Mouse (Mus musculus) midbrain, embryonic 16.5 days (tissue): ENCODE results near the gene Crybb2. TPM values are rescaled to one million over a fixed set of nuclear protein-coding genes. Genes with fewer than 3 reads are reported as not detected.
A peak's percentile ranks its signal among the peaks of the same experiment; 100 is the strongest.

ENCODE experiments used
- ATAC-seq: fragments of 200-750 bp; cut with Nextera tagmentation; 2 replicates; pipeline ENCODE4 v1.8.0; 2017; ENCODE audit warnings: moderate TSS enrichment
- H3K27ac ChIP-seq: fragments of 300-500 bp; sonication (generic); 2 replicates; pipeline ENCODE4 v1.5.1; 2014; ENCODE audit warnings: mild to moderate bottlenecking, low read length, mixed read lengths
- H3K27me3 ChIP-seq: fragments of 300-500 bp; sonication (generic); 2 replicates; pipeline ENCODE4 v1.6.1; 2014; ENCODE audit warnings: low read depth, low read length, mixed read lengths; ENCODE audit not compliant: control insufficient read depth, insufficient read depth
- H3K36me3 ChIP-seq: fragments of 300-500 bp; sonication (generic); 2 replicates; pipeline ENCODE4 v1.6.1; 2014; ENCODE audit warnings: mild to moderate bottlenecking, low read length, moderate library complexity, mixed read lengths; ENCODE audit not compliant: control insufficient read depth, insufficient read depth
- H3K4me1 ChIP-seq: fragments of 300-500 bp; sonication (generic); 2 replicates; pipeline ENCODE4 v1.6.1; 2014; ENCODE audit warnings: mild to moderate bottlenecking, low read length, mixed read lengths; ENCODE audit not compliant: control insufficient read depth, insufficient read depth
- H3K4me2 ChIP-seq: fragments of 300-500 bp; sonication (generic); 2 replicates; pipeline ENCODE4 v1.6.1; 2014; ENCODE audit warnings: mild to moderate bottlenecking, low read length, mixed read lengths
- H3K4me3 ChIP-seq: fragments of 300-500 bp; sonication (generic); 2 replicates; pipeline ENCODE4 v1.5.1; 2014; ENCODE audit warnings: low read depth, mild to moderate bottlenecking, low read length, moderate library complexity, mixed read lengths
- H3K9ac ChIP-seq: fragments of 300-500 bp; sonication (generic); 2 replicates; pipeline ENCODE4 v1.6.1; 2014; ENCODE audit warnings: low read depth, low read length, mixed read lengths
- H3K9me3 ChIP-seq: fragments of 300-500 bp; sonication (generic); replicated peaks from 2 replicates; pipeline ENCODE4 v1.6.1; 2014; ENCODE audit warnings: mild to moderate bottlenecking, low read length, mixed read lengths; ENCODE audit not compliant: control insufficient read depth, poor library complexity, severe bottlenecking
- WGBS: fragments of 180-500 bp; shearing (Covaris S2); extraction: QIAGEN DNeasy Blood & Tissue Kit; methylation state at CpG from one replicate; pipeline ENCODE4 v1.1.7; 2014; 5-methylcytosine and 5-hydroxymethylcytosine counted together
- polyA plus RNA-seq: library from polyadenylated mRNA; unstranded; fragments of >200 nt; fragmentation: Nextera tagmentation; extraction: Ambion mirVana; gene quantifications from 2 replicates; pipeline ENCODE4 v1.2.1, GENCODE M21; 2015

Crybb2 gene
- polyA plus RNA-seq, 1 experiment from 2014 or later: not detected

DNA sequence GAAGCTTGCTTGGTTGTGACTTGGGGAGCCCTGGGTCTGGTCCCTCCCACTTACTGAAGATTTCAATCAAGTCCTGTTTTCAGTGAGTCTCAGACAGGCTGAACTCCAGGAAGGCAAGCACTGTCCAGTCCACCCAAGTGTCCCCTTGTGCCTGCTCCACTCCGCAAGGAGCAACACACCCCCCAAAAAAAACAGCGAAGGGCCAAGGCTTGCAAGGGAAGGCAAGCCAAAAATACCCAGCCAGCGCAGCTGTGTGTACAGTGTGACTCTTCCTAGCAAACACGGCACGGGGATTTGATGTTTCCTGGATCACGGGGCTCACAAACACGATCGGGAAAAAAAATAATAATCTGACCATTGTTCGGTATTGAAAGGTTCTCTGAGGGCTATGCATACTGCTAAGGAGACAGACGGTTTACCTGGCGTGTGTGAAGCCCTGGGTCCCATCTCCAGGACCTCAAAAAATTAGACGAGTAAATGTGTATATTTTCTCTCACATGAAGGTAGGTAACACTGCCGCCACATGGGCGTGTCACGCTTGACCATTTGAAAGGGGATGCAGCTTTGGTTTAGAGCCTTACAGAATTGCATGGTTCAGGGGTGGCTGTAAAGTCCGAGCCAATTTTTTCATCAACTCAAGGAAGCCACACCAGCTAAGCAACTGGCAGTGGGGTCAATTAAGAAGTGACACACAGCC lies 55.7 kb downstream of the Crybb2 start:
- Histone ChIP-seq H3K4me1 (peaks cover 14% of the 10 kb centered on the region), H3K36me3 (no peaks in the 10 kb centered on the region), H3K4me3 (peak overlapping the region; percentile 64), H3K27ac (peak overlapping the region; percentile 75), H3K9ac (peak overlapping the region; percentile 81), H3K9me3 (no peaks in the 10 kb centered on the region), H3K4me2 (peak overlapping the region; percentile 72), H3K27me3 (no peaks in the 10 kb centered on the region)
- no peak for ATAC-seq
- WGBS: 50% methylated on average over 16 of the region's 16 CpGs

DNA sequence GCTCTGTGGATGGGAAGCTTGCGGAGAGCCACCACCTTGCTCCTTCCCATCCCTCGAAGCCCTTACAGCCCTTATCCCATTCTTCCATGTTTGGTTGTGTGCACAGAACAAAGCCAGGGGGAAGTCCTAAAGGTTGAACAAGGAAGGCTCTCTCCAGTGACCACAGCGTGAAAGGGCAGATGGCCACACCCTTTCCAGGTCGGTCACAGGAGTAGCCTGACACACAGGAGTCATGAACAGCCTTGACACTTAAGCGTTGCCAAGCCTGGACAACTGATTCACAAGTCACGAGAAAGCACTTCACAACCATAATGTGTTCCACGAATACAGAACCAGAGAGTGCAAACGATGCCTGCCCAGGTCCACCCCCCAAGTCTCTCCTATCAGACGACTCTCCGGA lies 58.0 kb downstream of the Crybb2 start:
- no peaks in the 10 kb centered on the region for H3K9me3 ChIP-seq
- H3K27me3 ChIP-seq: no peaks in the 10 kb centered on the region
- H3K4me2 ChIP-seq: no peak overlapping the region
- H3K4me3 ChIP-seq: no peak overlapping the region
- H3K4me1 ChIP-seq: peaks cover 14% of the 10 kb centered on the region
- 89% methylated on average over 10 of the region's 10 CpGs for WGBS
- H3K27ac ChIP-seq: no peak overlapping the region
- no peak for ATAC-seq
- H3K36me3 ChIP-seq: no peaks in the 10 kb centered on the region
- no peak overlapping the region for H3K9ac ChIP-seq

DNA sequence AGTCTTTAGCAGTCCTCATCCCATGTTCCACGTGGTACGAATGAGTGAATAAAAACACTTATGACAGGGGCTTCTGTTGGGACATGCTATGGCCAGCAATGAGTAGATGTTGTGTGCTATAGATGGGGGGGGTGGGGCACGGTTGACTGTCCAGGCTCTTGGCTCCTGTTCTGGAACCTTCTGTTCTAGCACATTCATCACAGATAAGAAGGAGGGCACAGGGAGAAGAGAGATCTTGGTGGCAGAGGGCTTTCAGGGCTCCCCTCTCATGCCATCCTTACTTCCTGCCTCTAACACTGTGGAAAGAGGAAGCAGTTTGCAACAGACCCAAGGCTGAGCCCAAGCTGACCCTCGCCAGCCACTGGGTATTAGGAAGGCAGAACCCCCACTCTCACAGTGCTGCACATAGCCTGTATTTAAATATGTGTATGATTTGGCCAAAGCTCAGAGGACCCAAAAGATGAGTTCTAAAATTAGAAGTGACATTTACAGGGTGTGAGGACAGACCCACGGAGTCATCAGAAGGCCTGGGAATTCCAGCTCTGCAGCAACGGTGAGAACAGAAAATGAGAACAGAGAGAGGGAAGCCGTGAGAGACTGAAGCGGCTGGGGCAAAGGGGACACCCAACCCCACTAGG lies 60.6 kb downstream of the Crybb2 start:
- Histone ChIP-seq H3K9me3 (no peaks in the 10 kb centered on the region), H3K27ac (no peak overlapping the region), H3K4me3 (no peak overlapping the region), H3K9ac (no peak overlapping the region), H3K36me3 (no peaks in the 10 kb centered on the region), H3K4me1 (peaks cover 7% of the 10 kb centered on the region), H3K4me2 (no peak overlapping the region), H3K27me3 (no peaks in the 10 kb centered on the region)
- no peak for ATAC-seq
- 90% methylated on average over 8 of the region's 8 CpGs for WGBS

DNA sequence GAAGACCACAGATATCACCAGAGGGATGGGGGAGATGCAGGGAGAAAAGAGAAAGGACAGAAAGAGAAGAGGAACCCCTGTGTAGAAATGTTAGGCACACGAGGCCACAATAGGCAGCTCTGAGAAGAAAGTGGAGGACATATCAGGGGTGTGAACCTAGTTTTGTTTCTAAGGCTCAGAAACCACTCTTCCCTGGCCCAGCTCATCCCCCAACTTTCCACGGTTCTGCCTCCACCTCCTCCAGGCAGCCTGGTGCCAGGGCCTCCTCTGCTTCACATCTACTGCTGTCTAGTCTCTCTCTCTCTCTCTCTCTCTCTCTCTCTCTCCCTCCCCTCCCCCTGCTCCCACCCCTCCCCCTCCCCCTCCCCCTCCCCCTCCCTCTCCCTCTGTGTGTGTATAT lies 61.4 kb downstream of the Crybb2 start:
- Histone ChIP-seq H3K27ac (no peak overlapping the region), H3K27me3 (no peaks in the 10 kb centered on the region), H3K36me3 (no peaks in the 10 kb centered on the region), H3K4me3 (no peak overlapping the region), H3K9me3 (no peaks in the 10 kb centered on the region), H3K9ac (no peak overlapping the region), H3K4me2 (no peak overlapping the region), H3K4me1 (peaks cover under 1% of the 10 kb centered on the region; the same call in 1 of the 2 replicates)
- 100% methylated on average over 2 of the region's 2 CpGs for WGBS
- no peak for ATAC-seq

Other genes starting within 250 kb of the Crybb2 start
- 2.0 TPM in 2 replicates for gene Myo18b, start 173.8 kb downstream of the Crybb2 start, polyA plus RNA-seq
- 30.7 and 31.5 TPM in 2 replicates for gene Grk3, start 54.3 kb downstream of the Crybb2 start, polyA plus RNA-seq
- 0.60 and 2.3 TPM in 2 replicates for gene Crybb3, start 11.5 kb upstream of the Crybb2 start, polyA plus RNA-seq
- gene 2900026A02Rik, start 151.1 kb upstream of the Crybb2 start, polyA plus RNA-seq: 3.8 and 4.2 TPM in 2 replicates
- gene Tmem211, start 156.8 kb upstream of the Crybb2 start, polyA plus RNA-seq: not detected in 2 replicates
- 27.5 and 29.4 TPM in 2 replicates for gene Sgsm1, start 240.7 kb upstream of the Crybb2 start, polyA plus RNA-seq